Mouse (Mus musculus): Measurements from ENCODE around the gene Sec24c.
"Not testable (repeated sequence)": the region's sequence is repeated elsewhere in the genome, so short reads cannot be mapped to it uniquely, and the experiment has no call there.

The Sec24c gene

DNA sequence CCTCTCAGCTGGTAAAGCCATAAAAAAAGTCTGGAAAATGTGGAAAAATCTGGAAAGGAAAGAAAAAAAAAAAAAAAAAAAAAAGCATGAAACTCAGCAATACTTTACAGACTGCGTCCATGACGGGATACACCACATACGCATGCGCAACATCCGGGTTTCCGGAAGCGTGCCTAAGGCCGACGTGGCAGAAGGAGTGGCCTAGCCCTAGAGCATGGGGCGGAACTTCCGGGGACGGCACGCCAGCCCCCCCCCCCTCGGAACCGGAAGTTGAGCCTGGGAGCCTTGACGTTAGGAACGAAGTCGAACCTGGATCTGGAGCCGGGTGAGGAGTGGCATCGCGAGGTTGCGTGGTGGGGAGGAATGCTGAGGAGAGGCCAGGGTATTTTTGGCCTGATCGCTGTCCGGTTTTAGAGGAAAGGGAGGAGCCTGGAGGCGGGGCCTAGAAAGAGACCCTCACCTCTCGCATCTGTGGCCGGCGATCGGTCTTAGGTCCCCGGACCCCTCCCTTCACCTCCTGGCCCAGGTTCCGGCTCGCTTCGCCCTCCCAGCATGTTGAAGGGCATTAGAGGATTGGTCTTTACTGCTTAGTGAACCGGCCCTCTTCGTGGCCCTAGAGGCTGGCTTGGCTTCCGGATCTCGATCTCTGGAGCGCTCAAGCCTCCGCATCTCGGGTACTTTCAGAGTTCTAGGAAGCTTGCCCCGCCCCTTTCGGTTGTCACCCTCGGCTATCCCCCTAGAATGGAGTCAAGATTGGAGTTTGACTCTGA lies at the start of gene Sec24c:
Gene Sec24c, plus strand, starts transcription at position 245 of the 770 bp plus-strand sequence.
- DNase-seq (ENCODE audit: low read depth, low spot score): peak; percentile 99

DNA sequence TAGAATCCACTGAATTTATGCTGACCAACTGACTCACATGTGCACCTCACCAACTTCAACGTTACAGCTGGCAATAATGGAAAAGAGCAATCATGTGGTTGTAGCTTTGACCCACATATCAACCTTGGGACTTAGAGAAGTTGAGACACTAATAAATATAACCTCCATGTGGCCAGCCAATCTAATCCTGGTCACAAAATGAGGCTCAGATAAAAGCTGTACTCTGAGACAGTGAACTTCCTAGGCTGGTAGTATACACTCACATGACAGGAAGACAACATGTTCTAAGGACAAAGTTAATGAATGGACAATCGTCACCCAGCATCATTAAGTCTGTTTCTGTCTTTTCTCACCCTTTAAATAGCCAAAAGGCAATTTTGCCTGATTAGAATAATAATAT lies 47.7 kb upstream of the Sec24c start:
- DNase-seq (ENCODE audit: low read depth, low spot score): no peak

- DNase-seq (ENCODE audit: low read depth, low spot score): no peak
Measured at GRCm38 (mm10) chr14:20626971-20627370, 47.1 kb upstream of the Sec24c start.

- peak; percentile 9 for DNase-seq (ENCODE audit: low read depth, low spot score)
Measured at GRCm38 (mm10) chr14:20631253-20631652, 42.9 kb upstream of the Sec24c start.

- DNase-seq (ENCODE audit: low read depth, low spot score): no peak
Measured at GRCm38 (mm10) chr14:20635546-20635945, 38.6 kb upstream of the Sec24c start.

- DNase-seq (ENCODE audit: low read depth, low spot score): not testable (repeated sequence)
Measured at GRCm38 (mm10) chr14:20636968-20637367, 37.1 kb upstream of the Sec24c start.

- no peak for DNase-seq (ENCODE audit: low read depth, low spot score)
Measured at GRCm38 (mm10) chr14:20637818-20638574, 36.1 kb upstream of the Sec24c start.

- no peak for DNase-seq (ENCODE audit: low read depth, low spot score)
Measured at GRCm38 (mm10) chr14:20638702-20639101, 35.4 kb upstream of the Sec24c start.

DNA sequence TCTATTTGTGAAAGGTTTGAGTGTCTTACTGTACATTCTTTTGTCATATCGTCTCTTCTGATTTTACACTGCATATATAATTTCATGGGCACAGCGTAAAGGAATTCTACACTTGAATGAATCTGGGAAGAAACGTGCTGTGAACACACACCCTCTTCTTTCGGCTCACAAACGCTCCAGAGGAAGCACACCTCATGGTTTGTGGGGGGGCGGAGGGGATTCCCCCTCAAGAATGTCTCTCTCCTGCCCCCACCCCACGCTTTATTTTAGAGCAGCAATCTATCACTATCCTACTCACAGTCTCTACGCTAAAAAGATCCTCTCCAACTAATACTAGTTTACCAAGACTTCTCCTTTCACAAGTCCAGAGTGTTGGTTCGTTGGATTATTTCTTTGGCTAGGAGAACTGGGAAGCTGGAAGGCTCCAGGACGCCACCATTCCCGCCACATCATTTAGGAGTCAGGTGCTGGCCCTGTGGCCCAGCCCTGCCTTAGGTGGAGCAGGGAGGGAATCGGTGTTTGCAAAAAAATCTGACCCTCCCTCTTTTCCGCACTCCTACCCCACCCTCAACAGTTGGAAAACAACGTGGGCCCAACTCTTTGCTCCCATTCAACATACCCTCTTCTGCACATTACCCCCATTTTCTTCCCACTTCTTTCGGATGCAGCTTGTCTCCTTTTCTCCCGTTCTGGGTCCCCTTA lies 34.0 kb upstream of the Sec24c start:
- DNase-seq (ENCODE audit: low read depth, low spot score): peak; percentile 25

DNA sequence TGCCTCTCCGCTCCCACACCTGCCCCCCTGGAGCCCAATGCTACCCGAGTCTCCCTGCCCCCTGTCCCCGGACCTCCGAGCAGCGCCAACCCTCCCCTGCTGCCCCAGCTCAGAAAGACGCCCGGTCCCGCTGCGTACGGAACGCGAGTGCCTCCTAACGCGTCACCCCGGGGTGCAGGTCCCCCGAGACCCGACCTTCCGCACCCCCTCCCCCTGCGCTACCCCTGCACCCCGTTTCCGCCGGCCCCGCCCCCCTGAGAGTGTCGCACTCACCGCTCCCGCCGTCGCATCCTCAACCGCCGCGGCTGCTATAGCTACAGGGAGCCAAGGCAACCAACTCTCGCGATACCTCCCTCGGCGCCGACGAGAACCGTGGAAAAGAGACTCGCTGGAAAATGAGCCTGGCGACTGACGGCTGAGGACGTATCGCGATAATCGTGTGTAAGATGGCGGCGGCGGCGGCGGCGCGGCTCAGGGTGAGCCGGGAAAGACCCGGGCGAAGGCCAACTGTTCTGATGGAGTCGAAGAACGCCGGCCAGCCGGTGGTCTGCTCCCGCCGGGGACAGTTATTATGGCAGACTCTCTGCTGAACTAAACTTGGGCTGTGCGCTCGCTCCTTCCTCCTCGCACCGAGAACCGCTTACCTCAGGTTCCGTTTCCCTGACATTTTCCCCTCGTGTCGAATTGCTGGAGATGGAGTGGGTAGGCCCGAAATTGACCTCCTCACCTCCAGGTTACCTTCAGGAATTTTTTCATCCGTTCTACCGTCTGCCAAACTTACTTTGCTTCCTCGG lies 33.3 kb upstream of the Sec24c start, which contains the start of gene Usp54:
Gene Usp54, minus strand, starts transcription at position 420 of the 794 bp plus-strand sequence.
- peak; percentile 98 for DNase-seq (ENCODE audit: low read depth, low spot score)

- no peak for DNase-seq (ENCODE audit: low read depth, low spot score)
Measured at GRCm38 (mm10) chr14:20641438-20641875, 32.7 kb upstream of the Sec24c start.

- DNase-seq (ENCODE audit: low read depth, low spot score): no peak
Measured at GRCm38 (mm10) chr14:20645547-20645946, 28.6 kb upstream of the Sec24c start.

DNA sequence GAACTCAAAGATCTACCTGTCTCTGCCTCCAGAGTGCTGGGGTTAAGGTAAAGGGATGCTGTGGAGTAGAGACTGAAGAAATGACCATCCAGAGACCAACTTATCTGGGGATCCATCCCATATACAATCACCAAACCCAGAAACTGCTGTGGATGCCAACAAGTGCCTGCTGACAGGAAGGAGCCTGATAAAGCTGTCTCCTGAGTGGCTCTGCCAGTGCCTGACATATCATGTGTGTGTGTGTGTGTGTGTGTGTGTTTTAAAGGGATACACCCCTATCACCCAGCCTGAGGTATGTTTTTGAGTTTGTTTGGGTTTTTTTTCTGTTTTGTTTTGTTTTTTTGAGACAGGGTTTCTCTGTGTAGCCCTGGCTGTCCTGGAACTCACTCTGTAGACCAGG lies 27.7 kb upstream of the Sec24c start:
- no peak for DNase-seq (ENCODE audit: low read depth, low spot score)

GRCm38 (mm10) chr14:20651000-20651399 lies 23.1 kb upstream of the Sec24c start:
- DNase-seq (ENCODE audit: low read depth, low spot score): no peak

DNA sequence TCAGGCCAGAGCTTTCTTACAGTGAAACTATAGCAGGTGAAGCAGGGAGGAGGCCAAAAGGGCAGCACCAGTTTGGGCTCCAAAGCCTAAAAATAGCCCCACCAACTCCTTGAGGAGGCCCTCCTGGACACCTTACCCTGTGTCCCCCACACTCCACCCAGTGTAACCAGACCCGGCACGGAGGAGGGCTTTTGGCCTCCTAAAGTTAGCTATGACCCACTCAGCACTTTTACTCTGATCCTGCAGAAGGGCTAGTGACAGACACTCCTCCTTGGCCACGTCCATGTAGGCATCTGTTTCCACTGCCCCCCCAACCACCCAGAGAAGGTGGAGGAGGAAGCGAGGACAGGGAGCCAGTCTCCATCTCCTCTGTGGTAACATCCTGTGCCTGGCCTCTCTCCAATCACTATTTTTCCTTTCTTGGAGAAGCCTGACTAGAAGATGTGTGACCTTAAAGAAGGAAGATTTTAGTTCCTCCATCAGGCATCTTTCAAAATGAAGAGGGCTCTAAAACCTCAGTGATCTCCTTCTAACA lies 22.3 kb upstream of the Sec24c start:
- no peak for DNase-seq (ENCODE audit: low read depth, low spot score)

GRCm38 (mm10) chr14:20654690-20655421 lies 19.3 kb upstream of the Sec24c start:
- no peak for DNase-seq (ENCODE audit: low read depth, low spot score)

- DNase-seq (ENCODE audit: low read depth, low spot score): no peak
Measured at GRCm38 (mm10) chr14:20655731-20656130, 18.4 kb upstream of the Sec24c start.

GRCm38 (mm10) chr14:20656361-20656760 lies 17.7 kb upstream of the Sec24c start, which contains the start of gene Myoz1:
Gene Myoz1 (minus strand): TSS chr14:20656540.
- no peak for DNase-seq (ENCODE audit: low read depth, low spot score)

GRCm38 (mm10) chr14:20658326-20658725 lies 15.8 kb upstream of the Sec24c start:
- DNase-seq (ENCODE audit: low read depth, low spot score): peak; percentile 56

GRCm38 (mm10) chr14:20658902-20659301 lies 15.2 kb upstream of the Sec24c start:
- no peak for DNase-seq (ENCODE audit: low read depth, low spot score)

Measured in forelimb bud, embryonic 11.5 days (tissue).